Mouse (Mus musculus): Measurements from ENCODE around the gene Gtf2f2. TPM values are rescaled to one million over a fixed set of nuclear protein-coding genes. Genes with fewer than 3 reads are reported as not detected.

The Gtf2f2 gene
- polyA plus RNA-seq, 1 experiment = 3.2 TPM

- Histone ChIP-seq H3K27ac (ENCODE audit: insufficient read depth, low read depth, low read length) (no peak overlapping the region), H3K4me3 (ENCODE audit: insufficient read depth, low read depth, low read length) (no peak overlapping the region), H3K36me3 (ENCODE audit: control insufficient read depth, insufficient read depth, low read length) (no peaks in the 10 kb centered on the region), H3K4me1 (ENCODE audit: control insufficient read depth, insufficient read depth, low read length) (no peaks in the 10 kb centered on the region), H3K27me3 (replicated peaks; ENCODE audit: control insufficient read depth, insufficient read depth, low read length) (no peaks in the 10 kb centered on the region)
- TF ChIP-seq CTCF (conservative IDR thresholded peaks at IDR 0.05; ENCODE audit: insufficient read depth, insufficient read length, low read depth, low read length) (no peak), POLR2A (IDR thresholded peaks at IDR 0.05; ENCODE audit: low read depth, low read length) (no peak)
- no peak for DNase-seq
- WGBS = 47% methylated on average over 14 of the region's 14 CpGs
Measured at GRCm38 (mm10) chr14:76043251-76044163, 32.8 kb upstream of the Gtf2f2 start.

- TF ChIP-seq POLR2A (IDR thresholded peaks at IDR 0.05; ENCODE audit: low read depth, low read length) = no peak
- TF ChIP-seq CTCF (conservative IDR thresholded peaks at IDR 0.05; ENCODE audit: insufficient read depth, insufficient read length, low read depth, low read length) = no peak
- Histone ChIP-seq H3K4me3 (ENCODE audit: insufficient read depth, low read depth, low read length) (no peak overlapping the region), H3K36me3 (ENCODE audit: control insufficient read depth, insufficient read depth, low read length) (no peaks in the 10 kb centered on the region), H3K4me1 (ENCODE audit: control insufficient read depth, insufficient read depth, low read length) (no peaks in the 10 kb centered on the region), H3K27ac (ENCODE audit: insufficient read depth, low read depth, low read length) (no peak overlapping the region), H3K27me3 (replicated peaks; ENCODE audit: control insufficient read depth, insufficient read depth, low read length) (no peaks in the 10 kb centered on the region)
- 38% methylated on average over 7 of the region's 7 CpGs for WGBS
- DNase-seq = no peak
Measured at GRCm38 (mm10) chr14:76033221-76033637, 22.6 kb upstream of the Gtf2f2 start.

- WGBS = 61% methylated on average over 7 of the region's 7 CpGs
- Histone ChIP-seq H3K4me3 (ENCODE audit: insufficient read depth, low read depth, low read length) (no peak overlapping the region), H3K36me3 (ENCODE audit: control insufficient read depth, insufficient read depth, low read length) (no peaks in the 10 kb centered on the region), H3K27me3 (replicated peaks; ENCODE audit: control insufficient read depth, insufficient read depth, low read length) (no peaks in the 10 kb centered on the region), H3K4me1 (ENCODE audit: control insufficient read depth, insufficient read depth, low read length) (no peaks in the 10 kb centered on the region), H3K27ac (ENCODE audit: insufficient read depth, low read depth, low read length) (no peak overlapping the region)
- DNase-seq = no peak
- TF ChIP-seq CTCF (conservative IDR thresholded peaks at IDR 0.05; ENCODE audit: insufficient read depth, insufficient read length, low read depth, low read length) (no peak), POLR2A (IDR thresholded peaks at IDR 0.05; ENCODE audit: low read depth, low read length) (no peak)
Measured at GRCm38 (mm10) chr14:76032671-76033136, 22.0 kb upstream of the Gtf2f2 start.

GRCm38 (mm10) chr14:76031117-76031842 is 20.6 kb upstream of the Gtf2f2 start:
- H3K27ac ChIP-seq (ENCODE audit: insufficient read depth, low read depth, low read length) = no peak overlapping the region
- WGBS = 50% methylated on average over 11 of the region's 11 CpGs

GRCm38 (mm10) chr14:76024641-76025040 is 14.0 kb upstream of the Gtf2f2 start:
- Histone ChIP-seq H3K27ac (ENCODE audit: insufficient read depth, low read depth, low read length) (no peak overlapping the region), H3K27me3 (replicated peaks; ENCODE audit: control insufficient read depth, insufficient read depth, low read length) (no peaks in the 10 kb centered on the region), H3K4me1 (ENCODE audit: control insufficient read depth, insufficient read depth, low read length) (no peaks in the 10 kb centered on the region), H3K36me3 (ENCODE audit: control insufficient read depth, insufficient read depth, low read length) (no peaks in the 10 kb centered on the region), H3K4me3 (ENCODE audit: insufficient read depth, low read depth, low read length) (no peak overlapping the region)
- 88% methylated on average over 4 of the region's 4 CpGs for WGBS
- TF ChIP-seq CTCF (conservative IDR thresholded peaks at IDR 0.05; ENCODE audit: insufficient read depth, insufficient read length, low read depth, low read length) = no peak
- TF ChIP-seq POLR2A (IDR thresholded peaks at IDR 0.05; ENCODE audit: low read depth, low read length) = no peak
- no peak for DNase-seq

More at GRCm38 (mm10) chr14:76031117-76031842, 20.6 kb upstream of the Gtf2f2 start:
- no peaks in the 10 kb centered on the region for H3K4me1 ChIP-seq (ENCODE audit: control insufficient read depth, insufficient read depth, low read length)
- no peak overlapping the region for H3K4me3 ChIP-seq (ENCODE audit: insufficient read depth, low read depth, low read length)
- no peak for TF ChIP-seq CTCF (conservative IDR thresholded peaks at IDR 0.05; ENCODE audit: insufficient read depth, insufficient read length, low read depth, low read length)
- no peak for TF ChIP-seq POLR2A (IDR thresholded peaks at IDR 0.05; ENCODE audit: low read depth, low read length)
- H3K27me3 ChIP-seq (replicated peaks; ENCODE audit: control insufficient read depth, insufficient read depth, low read length) = no peaks in the 10 kb centered on the region
- no peaks in the 10 kb centered on the region for H3K36me3 ChIP-seq (ENCODE audit: control insufficient read depth, insufficient read depth, low read length)
- peak; percentile 15 for DNase-seq

GRCm38 (mm10) chr14:76020927-76021719 is 10.5 kb upstream of the Gtf2f2 start:
- no peaks in the 10 kb centered on the region for H3K4me1 ChIP-seq (ENCODE audit: control insufficient read depth, insufficient read depth, low read length)
- H3K27me3 ChIP-seq (replicated peaks; ENCODE audit: control insufficient read depth, insufficient read depth, low read length) = no peaks in the 10 kb centered on the region
- 67% methylated on average over 7 of the region's 7 CpGs for WGBS
- TF ChIP-seq CTCF (conservative IDR thresholded peaks at IDR 0.05; ENCODE audit: insufficient read depth, insufficient read length, low read depth, low read length) = no peak
- no peak for TF ChIP-seq POLR2A (IDR thresholded peaks at IDR 0.05; ENCODE audit: low read depth, low read length)
- H3K36me3 ChIP-seq (ENCODE audit: control insufficient read depth, insufficient read depth, low read length) = no peaks in the 10 kb centered on the region
- DNase-seq = no peak
- H3K27ac ChIP-seq (ENCODE audit: insufficient read depth, low read depth, low read length) = no peak overlapping the region
- H3K4me3 ChIP-seq (ENCODE audit: insufficient read depth, low read depth, low read length) = no peak overlapping the region

All from kidney, adult 2 months (tissue).